Mouse (Mus musculus) heart, embryonic 10.5 days (tissue): ENCODE measurements around the gene Cfap299. TPM values are rescaled to one million over a fixed set of nuclear protein-coding genes. Genes with fewer than 3 reads are reported as not detected.

Experiments
- DNase-seq: peaks from one replicate; pipeline ENCODE4 v3.0.0-alpha.2; 2017; ENCODE audit warnings: low spot score
- H3K27ac ChIP-seq: fragments of 300-500 bp; sonication (generic); 2 replicates; pipeline ENCODE4 v1.5.1; 2016; ENCODE audit warnings: mild to moderate bottlenecking
- H3K27me3 ChIP-seq: fragments of 300-500 bp; sonication (generic); 2 replicates; pipeline ENCODE4 v1.6.1; 2016; ENCODE audit warnings: mild to moderate bottlenecking; ENCODE audit not compliant: poor library complexity, insufficient read depth, severe bottlenecking
- H3K36me3 ChIP-seq: fragments of 300-500 bp; sonication (generic); 2 replicates; pipeline ENCODE4 v1.6.1; 2016; ENCODE audit warnings: mild to moderate bottlenecking, moderate library complexity
- H3K4me1 ChIP-seq: fragments of 300-500 bp; sonication (generic); 2 replicates; pipeline ENCODE4 v1.6.1; 2016; ENCODE audit warnings: mild to moderate bottlenecking
- H3K4me3 ChIP-seq: fragments of 300-500 bp; sonication (generic); 2 replicates; pipeline ENCODE4 v1.5.1; 2016; ENCODE audit warnings: mild to moderate bottlenecking, moderate library complexity
- H3K9me3 ChIP-seq: fragments of 300-500 bp; sonication (generic); 2 replicates; pipeline ENCODE4 v1.6.1; 2016; ENCODE audit warnings: mild to moderate bottlenecking, moderate library complexity
- WGBS: fragments of 180-500 bp; shearing (Covaris S2); methylation state at CpG from one replicate; pipeline ENCODE4 v1.1.7; 2016; 5-methylcytosine and 5-hydroxymethylcytosine counted together
- polyA plus RNA-seq: library from polyadenylated mRNA; unstranded; fragments of >200 nt; fragmentation: Nextera tagmentation; extraction: Ambion mirVana; gene quantifications from 2 replicates; pipeline ENCODE4 v1.2.1, GENCODE M21; 2016

The Cfap299 gene
- polyA plus RNA-seq, 1 experiment from 2014 or later: 0.68 TPM

DNA sequence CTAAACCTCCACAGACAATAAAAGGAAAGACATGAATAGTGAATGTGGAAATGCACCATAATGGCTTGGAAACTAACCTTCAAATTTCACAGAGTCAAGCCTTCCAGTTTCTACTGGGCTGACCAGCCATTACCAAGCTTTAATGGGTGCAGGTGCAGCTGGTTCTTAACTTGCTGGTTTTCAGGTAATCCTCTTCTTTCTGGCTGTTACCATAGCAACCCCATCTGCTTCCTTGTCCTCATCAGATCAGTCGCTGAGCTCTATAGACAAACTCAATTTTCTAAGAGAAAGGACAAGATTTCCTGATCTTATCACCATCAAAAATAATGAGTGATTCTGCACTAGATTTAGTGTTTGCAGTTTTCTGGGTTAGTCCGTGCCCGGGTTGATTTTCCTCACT lies 287.8 kb downstream of the Cfap299 start:
- WGBS: 82% methylated on average over 3 of the region's 3 CpGs
- DNase-seq: no peak
- no peak overlapping the region for H3K4me3 ChIP-seq
- no peaks in the 10 kb centered on the region for H3K9me3 ChIP-seq
- H3K27ac ChIP-seq: no peak overlapping the region
- H3K36me3 ChIP-seq: no peaks in the 10 kb centered on the region
- no peaks in the 10 kb centered on the region for H3K27me3 ChIP-seq
- H3K4me1 ChIP-seq: no peaks in the 10 kb centered on the region

DNA sequence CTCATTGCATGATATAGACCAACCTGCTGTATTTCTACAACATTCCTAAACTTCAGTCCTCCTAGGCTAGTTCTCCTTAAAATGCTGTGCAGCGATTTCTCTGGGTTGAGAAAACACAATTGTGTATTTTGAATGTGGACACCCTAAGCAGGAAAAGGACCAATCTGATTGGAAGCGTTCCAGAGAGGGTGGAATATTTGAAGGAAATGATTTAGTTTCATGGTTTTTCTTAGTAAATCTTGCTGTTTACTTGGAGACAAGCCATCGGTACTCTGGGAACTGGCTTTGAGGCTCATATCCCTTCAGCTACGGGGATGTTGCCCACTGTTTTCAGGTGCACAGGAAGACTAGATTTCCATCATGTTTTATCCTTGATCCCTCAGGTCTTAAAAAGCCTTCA lies 288.3 kb downstream of the Cfap299 start:
- H3K27me3 ChIP-seq: no peaks in the 10 kb centered on the region
- no peak overlapping the region for H3K4me3 ChIP-seq
- no peaks in the 10 kb centered on the region for H3K4me1 ChIP-seq
- no peak overlapping the region for H3K27ac ChIP-seq
- 77% methylated on average over 4 of the region's 4 CpGs for WGBS
- no peaks in the 10 kb centered on the region for H3K36me3 ChIP-seq
- H3K9me3 ChIP-seq: no peaks in the 10 kb centered on the region
- DNase-seq: no peak

DNA sequence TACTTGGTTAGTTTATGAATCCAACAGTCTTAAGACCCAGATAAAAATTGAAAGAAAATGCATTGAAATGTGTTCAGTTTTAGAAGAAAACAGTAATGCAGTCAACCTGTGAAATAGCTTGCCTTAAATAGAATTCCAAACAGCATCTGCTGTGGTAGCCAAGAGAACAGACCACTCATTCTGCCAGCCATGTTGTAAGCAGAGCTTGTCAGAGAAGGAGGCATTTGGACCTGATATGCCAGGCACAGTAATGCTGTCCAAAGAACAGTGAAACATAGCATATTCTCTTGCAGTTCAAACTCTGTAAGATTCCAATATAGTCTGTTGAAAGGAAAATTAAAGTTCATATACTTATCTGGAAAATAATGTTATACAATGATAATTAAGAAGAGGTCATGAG lies 321.2 kb downstream of the Cfap299 start:
- no peak overlapping the region for H3K4me3 ChIP-seq
- no peak for DNase-seq
- H3K27me3 ChIP-seq: no peaks in the 10 kb centered on the region
- no peak overlapping the region for H3K27ac ChIP-seq
- H3K36me3 ChIP-seq: no peaks in the 10 kb centered on the region
- H3K4me1 ChIP-seq: no peaks in the 10 kb centered on the region
- H3K9me3 ChIP-seq: no peaks in the 10 kb centered on the region

DNA sequence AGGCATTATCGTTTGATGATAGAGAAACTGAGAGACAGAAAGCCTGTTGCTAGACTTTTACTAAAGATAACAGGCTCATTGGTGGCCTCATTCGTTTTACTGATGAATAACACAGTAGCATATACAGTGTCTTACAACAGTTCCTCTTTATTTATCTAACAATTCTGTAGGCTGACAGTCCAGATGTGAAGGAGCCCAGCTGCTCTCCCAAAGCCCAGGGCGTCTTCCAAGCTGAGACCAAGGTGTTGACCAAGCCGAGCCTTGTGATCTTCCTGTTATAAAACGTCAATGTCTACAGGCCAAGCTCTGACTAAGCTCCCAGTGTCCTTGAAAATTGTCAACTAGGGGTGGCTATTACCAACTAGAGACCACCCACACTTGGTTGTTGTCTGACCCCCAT lies 321.9 kb downstream of the Cfap299 start:
- no peaks in the 10 kb centered on the region for H3K27me3 ChIP-seq
- no peak for DNase-seq
- WGBS: 74% methylated on average over 5 of the region's 5 CpGs

DNA sequence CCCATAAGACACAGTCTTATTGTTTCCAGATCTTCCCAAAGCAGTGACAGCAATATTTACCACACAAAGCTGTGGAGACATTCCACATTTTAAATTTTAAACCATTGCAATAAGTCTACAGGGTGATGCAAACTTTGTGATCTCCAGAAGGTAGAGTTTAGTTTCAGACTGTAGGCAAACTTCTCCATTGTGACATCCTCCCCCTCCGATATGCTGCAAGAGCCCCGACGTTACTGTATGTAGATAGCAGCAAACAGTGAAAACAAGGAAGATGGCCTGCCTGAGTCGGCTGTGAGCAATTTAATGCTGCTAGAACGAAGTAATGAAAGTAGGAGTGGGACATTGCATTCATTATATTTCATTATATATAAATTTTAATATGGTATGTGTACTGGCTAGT lies 359.1 kb downstream of the Cfap299 start:
- WGBS: 87% methylated on average over 5 of the region's 5 CpGs
- no peaks in the 10 kb centered on the region for H3K27me3 ChIP-seq
- H3K4me3 ChIP-seq: no peak overlapping the region

More for the DNA sequence above, 321.9 kb downstream of the Cfap299 start:
- no peaks in the 10 kb centered on the region for H3K4me1 ChIP-seq
- H3K36me3 ChIP-seq: no peaks in the 10 kb centered on the region
- no peak overlapping the region for H3K27ac ChIP-seq
- no peak overlapping the region for H3K4me3 ChIP-seq
- no peaks in the 10 kb centered on the region for H3K9me3 ChIP-seq

DNA sequence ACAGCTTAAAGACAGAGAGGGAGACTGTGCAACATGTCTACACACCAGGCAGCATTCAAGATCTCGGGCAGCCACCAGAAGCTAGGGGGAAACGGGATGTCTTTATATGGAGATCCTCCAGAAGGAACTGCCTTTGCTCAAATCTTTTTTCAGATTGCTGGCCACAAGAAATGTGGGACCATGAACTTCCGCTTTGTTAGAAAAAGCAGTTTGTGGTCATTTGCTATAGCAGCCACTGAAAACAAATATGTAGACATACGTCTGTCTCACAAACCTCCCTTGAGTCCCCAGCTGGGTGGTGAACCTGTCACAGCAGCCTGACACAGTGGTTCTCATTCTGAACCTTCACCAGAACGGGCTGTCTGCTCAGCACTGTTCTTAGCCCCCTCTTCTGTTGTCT lies 363.0 kb downstream of the Cfap299 start:
- Histone ChIP-seq H3K27me3 (no peaks in the 10 kb centered on the region), H3K27ac (no peak overlapping the region), H3K9me3 (0 out of 2 replicates have a peak, but pooled peaks cover 2% of the 10 kb centered on the region), H3K4me1 (no peaks in the 10 kb centered on the region), H3K4me3 (no peak overlapping the region), H3K36me3 (no peaks in the 10 kb centered on the region)
- DNase-seq: no peak
- 58% methylated on average over 5 of the region's 5 CpGs for WGBS

More for the DNA sequence above, 359.1 kb downstream of the Cfap299 start:
- no peak overlapping the region for H3K27ac ChIP-seq
- no peak for DNase-seq
- H3K4me1 ChIP-seq: no peaks in the 10 kb centered on the region
- H3K9me3 ChIP-seq: 0 out of 2 replicates have a peak, but pooled peaks cover 2% of the 10 kb centered on the region
- no peaks in the 10 kb centered on the region for H3K36me3 ChIP-seq

DNA sequence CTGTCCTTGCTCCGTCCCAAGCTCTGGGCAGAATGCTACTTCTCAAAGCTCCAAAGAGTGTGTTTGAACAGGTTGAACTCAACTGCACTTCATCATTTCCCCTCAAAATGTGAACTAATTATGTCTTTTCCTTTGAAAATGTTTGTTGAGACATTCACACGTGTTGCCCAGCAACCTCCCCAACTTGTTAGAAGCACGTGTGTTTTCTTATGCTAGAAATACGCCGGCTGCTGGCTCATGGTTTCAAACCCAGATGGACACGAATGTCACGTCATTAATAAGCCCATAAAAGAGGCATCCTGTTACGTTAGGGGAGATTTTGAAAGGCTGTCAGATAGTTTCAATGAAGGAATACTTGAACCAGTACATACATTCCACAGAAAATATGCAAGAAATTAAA lies 367.2 kb downstream of the Cfap299 start:
- no peaks in the 10 kb centered on the region for H3K4me1 ChIP-seq
- no peak overlapping the region for H3K4me3 ChIP-seq
- no peaks in the 10 kb centered on the region for H3K36me3 ChIP-seq
- WGBS: 79% methylated on average over 8 of the region's 8 CpGs
- no peak overlapping the region for H3K27ac ChIP-seq
- H3K9me3 ChIP-seq: no peaks in the 10 kb centered on the region
- H3K27me3 ChIP-seq: no peaks in the 10 kb centered on the region
- no peak for DNase-seq

DNA sequence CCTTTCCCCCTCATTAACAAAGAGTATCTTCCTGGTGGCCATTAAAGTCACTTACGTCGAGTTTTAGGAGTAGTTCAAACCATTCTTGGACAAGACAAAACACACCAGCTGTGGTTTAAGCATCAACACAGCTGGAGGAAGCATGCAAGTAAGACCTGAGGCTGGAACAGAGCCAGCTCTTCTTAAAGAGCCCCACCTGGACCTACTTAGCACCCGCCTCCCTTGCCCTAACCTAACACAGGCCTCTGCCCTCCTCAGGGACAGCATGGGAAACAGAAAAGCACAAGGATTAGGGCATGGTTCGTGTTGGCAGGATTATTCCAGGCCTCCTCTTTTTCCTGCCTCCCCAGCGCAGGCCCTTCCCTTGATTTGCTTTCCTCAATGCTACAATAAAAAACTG lies 374.9 kb downstream of the Cfap299 start:
- H3K36me3 ChIP-seq: no peaks in the 10 kb centered on the region
- no peaks in the 10 kb centered on the region for H3K9me3 ChIP-seq
- H3K27ac ChIP-seq: no peak overlapping the region
- H3K4me3 ChIP-seq: no peak overlapping the region
- H3K27me3 ChIP-seq: no peaks in the 10 kb centered on the region
- no peaks in the 10 kb centered on the region for H3K4me1 ChIP-seq
- whole genome bisulfite sequencing: 72% methylated on average over 5 of the region's 5 CpGs
- DNase-seq: no peak

DNA sequence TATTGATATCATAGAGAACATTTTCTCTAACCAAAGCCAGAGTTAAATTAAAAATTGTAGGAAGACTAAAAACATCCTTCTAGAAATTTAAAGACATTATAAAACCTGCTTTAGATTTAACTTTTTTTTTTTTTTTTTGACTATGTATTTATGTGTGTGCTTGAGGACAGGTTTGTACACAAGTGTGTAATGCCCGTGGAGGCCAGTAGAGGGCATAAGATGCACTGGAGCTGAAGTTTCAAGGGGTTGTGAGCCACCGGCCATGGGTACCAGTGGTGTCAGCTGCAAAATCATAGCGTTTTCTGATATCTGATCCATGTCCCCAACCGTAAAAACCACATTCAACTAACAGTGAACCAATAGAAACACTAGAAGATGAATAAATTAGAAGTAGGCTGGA lies 377.5 kb downstream of the Cfap299 start:
- Histone ChIP-seq H3K4me1 (no peaks in the 10 kb centered on the region), H3K4me3 (no peak overlapping the region), H3K27me3 (no peaks in the 10 kb centered on the region), H3K27ac (no peak overlapping the region), H3K36me3 (no peaks in the 10 kb centered on the region), H3K9me3 (no peaks in the 10 kb centered on the region)
- no peak for DNase-seq
- WGBS: 67% methylated on average over 4 of the region's 4 CpGs

DNA sequence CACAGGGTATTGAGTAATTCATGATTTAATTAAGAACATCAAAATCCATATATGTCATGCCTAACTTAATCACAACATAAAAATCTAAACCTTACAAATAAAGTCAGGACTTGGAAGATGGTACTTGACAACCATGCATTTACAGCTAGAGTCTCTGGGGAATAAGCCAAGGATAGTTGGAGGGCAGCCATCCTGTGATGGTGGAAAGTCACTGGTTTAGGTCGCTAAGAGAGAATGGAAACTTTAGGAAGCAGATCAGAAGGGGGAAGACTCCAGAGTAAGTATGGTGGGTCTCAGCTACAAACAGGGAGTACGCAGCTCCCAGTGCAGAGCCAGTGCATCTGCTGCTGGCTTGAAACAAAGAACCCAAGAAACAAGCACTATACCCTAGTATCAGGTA lies 386.3 kb downstream of the Cfap299 start:
- DNase-seq: no peak

DNA sequence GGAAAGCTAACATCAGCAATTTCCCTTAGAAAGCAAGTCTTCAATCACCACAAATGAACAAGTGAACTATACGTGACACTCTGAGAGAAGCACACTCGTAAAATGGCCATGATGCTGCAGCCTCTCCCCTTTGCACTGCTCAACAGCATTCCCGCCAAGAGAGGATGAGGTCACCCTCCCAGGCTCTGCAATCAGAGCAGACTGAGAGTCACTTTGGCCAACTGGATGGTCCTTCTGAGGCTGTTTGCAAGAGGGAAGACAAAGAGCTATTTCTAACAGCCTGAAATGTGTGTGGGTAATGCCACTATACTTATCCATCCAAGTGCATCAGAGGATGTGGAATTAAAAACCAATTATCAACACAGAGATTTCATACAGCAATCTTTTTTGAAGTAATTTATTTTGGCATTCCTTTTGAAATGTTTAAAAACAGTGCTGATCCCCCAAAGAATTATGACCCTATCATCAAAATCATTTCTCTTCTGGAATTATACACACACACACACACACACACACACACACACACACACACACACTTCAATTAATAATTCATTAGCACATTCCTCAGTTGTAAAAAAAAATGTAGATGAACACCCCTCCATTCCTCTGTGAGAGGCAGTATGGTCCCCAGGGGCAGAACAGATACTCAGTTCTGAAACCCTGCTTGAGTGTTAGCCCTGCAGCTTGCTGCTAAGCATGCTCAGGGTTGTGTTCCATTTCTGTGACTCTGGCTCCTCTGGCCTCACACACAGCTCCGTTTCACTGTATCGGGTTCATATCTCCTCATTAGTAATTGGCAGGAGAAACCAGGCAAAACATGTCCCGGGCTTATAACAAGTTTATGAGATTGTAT lies 403.3 kb downstream of the Cfap299 start:
- Histone ChIP-seq H3K4me1 (no peaks in the 10 kb centered on the region), H3K27ac (no peak overlapping the region), H3K36me3 (no peaks in the 10 kb centered on the region), H3K27me3 (no peaks in the 10 kb centered on the region), H3K9me3 (no peaks in the 10 kb centered on the region), H3K4me3 (no peak overlapping the region)
- 65% methylated on average over 6 of the region's 6 CpGs for WGBS
- no peak for DNase-seq

More for the DNA sequence above, 386.3 kb downstream of the Cfap299 start:
- Histone ChIP-seq H3K4me1 (no peaks in the 10 kb centered on the region), H3K9me3 (no peaks in the 10 kb centered on the region), H3K27ac (no peak overlapping the region), H3K4me3 (no peak overlapping the region), H3K27me3 (no peaks in the 10 kb centered on the region), H3K36me3 (no peaks in the 10 kb centered on the region)
- WGBS: 78% methylated on average over 2 of the region's 2 CpGs

DNA sequence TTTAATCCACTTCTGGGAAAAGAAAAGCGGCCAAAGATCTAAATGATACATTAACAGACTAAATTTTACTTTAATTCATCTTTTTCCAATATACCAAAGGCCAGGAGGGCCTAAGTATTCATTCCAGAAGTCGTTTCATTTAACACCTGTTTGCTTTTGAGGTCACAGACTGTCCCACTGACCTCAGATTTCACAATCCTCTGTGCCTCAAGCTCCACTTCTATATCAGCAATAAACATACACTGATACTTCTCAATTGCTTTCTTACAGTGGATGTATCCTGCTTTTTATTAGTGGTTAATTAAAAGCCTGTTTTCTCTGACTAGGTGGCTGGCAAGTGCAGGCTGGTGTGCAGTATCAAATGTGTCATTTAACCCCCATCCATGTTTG lies 403.9 kb downstream of the Cfap299 start:
- Histone ChIP-seq H3K9me3 (no peaks in the 10 kb centered on the region), H3K27ac (no peak overlapping the region), H3K4me3 (no peak overlapping the region), H3K4me1 (no peaks in the 10 kb centered on the region), H3K27me3 (no peaks in the 10 kb centered on the region), H3K36me3 (no peaks in the 10 kb centered on the region)
- no peak for DNase-seq
- WGBS: 67% methylated on average over 2 of the region's 2 CpGs

DNA sequence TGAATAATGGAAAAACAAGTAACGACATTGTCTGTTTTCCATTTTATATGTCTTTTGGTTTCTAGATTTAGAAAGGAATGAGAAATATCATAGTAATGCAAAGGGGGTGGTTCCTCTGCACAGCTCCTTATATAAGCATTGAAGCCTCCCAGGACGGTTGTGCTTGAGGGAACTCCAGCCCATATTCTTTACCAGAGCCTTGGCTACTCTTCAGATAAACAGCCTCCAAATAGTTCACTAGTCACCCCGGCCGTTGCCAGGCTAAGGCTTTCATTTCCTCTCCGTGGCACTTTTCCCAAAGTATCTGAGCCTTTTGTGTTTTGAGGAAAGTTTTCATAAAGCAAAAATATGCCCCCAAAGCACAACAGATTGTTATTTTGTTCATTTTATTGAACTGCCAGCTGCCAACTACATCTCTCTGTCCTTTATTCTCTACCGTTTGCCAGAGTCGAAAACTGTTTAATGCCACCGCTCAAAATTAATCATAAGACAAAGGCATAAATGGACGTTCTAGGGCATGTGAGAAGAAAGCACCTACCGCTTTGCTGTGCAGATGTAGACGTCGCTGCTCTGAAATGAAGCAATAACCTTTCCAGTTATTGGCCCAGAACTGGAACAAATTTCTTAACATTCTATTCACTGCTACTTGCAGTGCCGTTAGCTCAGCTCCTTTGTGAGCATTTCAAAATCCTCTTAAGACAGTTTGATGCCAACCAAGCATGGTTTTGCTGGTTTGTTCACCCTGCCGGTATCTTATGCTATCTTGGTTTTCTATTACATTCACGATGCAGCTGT lies 433.0 kb downstream of the Cfap299 start:
- Histone ChIP-seq H3K4me1 (no peaks in the 10 kb centered on the region), H3K27ac (no peak overlapping the region), H3K27me3 (no peaks in the 10 kb centered on the region), H3K4me3 (no peak overlapping the region), H3K9me3 (no peaks in the 10 kb centered on the region), H3K36me3 (no peaks in the 10 kb centered on the region)
- no peak for DNase-seq
- 83% methylated on average over 15 of the region's 15 CpGs for WGBS
